Mouse (Mus musculus) CH12.LX (cell line): ENCODE data around the gene Iqschfp.

ENCODE experiments used
- CTCF ChIP-seq, 2 experiments: IDR thresholded peaks in 1 of 2; conservative IDR thresholded peaks in 1 of 2; 2 replicates each; pipeline ENCODE4 v1.5.1; 2011 to 2012; ENCODE audit warnings: low read depth in 2 of 2, low read length in 2 of 2, improper control_type of control experiment in 1 of 2, inconsistent platforms in 1 of 2, mild to moderate bottlenecking in 1 of 2, moderate library complexity in 1 of 2
- GABPA ChIP-seq: IDR thresholded peaks from 2 replicates; pipeline ENCODE4 v1.6.1; 2012; ENCODE audit warnings: low read depth, low read length, improper control_type of control experiment, inconsistent platforms; ENCODE audit not compliant: insufficient replicate concordance
- POLR2A ChIP-seq: IDR thresholded peaks from 2 replicates; pipeline ENCODE4 v1.6.1; 2011; ENCODE audit warnings: low read depth, mild to moderate bottlenecking, improper control_type of control experiment, low read length
- ZC3H11A ChIP-seq: IDR thresholded peaks from 2 replicates; pipeline ENCODE4 v1.6.1; 2012; ENCODE audit warnings: low read depth, mild to moderate bottlenecking, inconsistent platforms, low read length, improper control_type of control experiment

- TF ChIP-seq CTCF (conservative IDR thresholded peaks at IDR 0.05 in 1 of 2, IDR thresholded peaks at IDR 0.05 in 1 of 2; ENCODE audit: low read depth in 2 of 2, low read length in 2 of 2) (no peak), ZC3H11A (no peak), POLR2A (no peak), GABPA (no peak)
Observed at GRCm38 (mm10) chr3:68517236-68517635, 625.2 kb downstream of the Iqschfp start.
